Mouse (Mus musculus): Measurements from ENCODE around the gene Tmem184a. TPM values are rescaled to one million over a fixed set of nuclear protein-coding genes. Genes with fewer than 3 reads are reported as not detected.
A peak's percentile ranks its signal among the peaks of the same experiment; 100 is the strongest.

The Tmem184a gene
- polyA plus RNA-seq, 1 experiment from 2014 or later, result 72.0 TPM

GRCm38 (mm10) chr5:139768216-139768615, 51.5 kb downstream of the Tmem184a start:
- ATAC-seq (ENCODE audit: low FRiP score, low TSS enrichment) (no peak), DNase-seq (ENCODE audit: low spot score) (no peak)
- H3K9me3 ChIP-seq (ENCODE audit: control insufficient read depth, low read length), result no peaks in the 10 kb centered on the region
- 85% methylated on average over 8 of the region's 8 CpGs for WGBS
- peaks cover 25% of the 10 kb centered on the region for H3K36me3 ChIP-seq (ENCODE audit: control insufficient read depth, insufficient read depth, low read length)
- no peaks in the 10 kb centered on the region for H3K27me3 ChIP-seq (ENCODE audit: control insufficient read depth, insufficient read depth, low read length)
- H3K27ac ChIP-seq (replicated peaks), result no peak overlapping the region
- no peak overlapping the region for H3K4me2 ChIP-seq (replicated peaks; ENCODE audit: low read depth)
- no peak for TF ChIP-seq EP300 (optimal IDR thresholded peaks at IDR 0.05)
- no peak for TF ChIP-seq CTCF (IDR thresholded peaks at IDR 0.05; ENCODE audit: low read depth)
- no peak overlapping the region for H3K9ac ChIP-seq (ENCODE audit: low read length)
- H3K4me1 ChIP-seq (replicated peaks; ENCODE audit: control insufficient read depth, insufficient read depth), result no peaks in the 10 kb centered on the region
- no peak overlapping the region for H3K4me3 ChIP-seq (ENCODE audit: low read depth, low read length)

- 0 out of 2 replicates have a peak, but pooled peaks have one; percentile 7 for ATAC-seq (ENCODE audit: low FRiP score, low TSS enrichment)
- 70% methylated on average over 11 of the region's 11 CpGs for WGBS
- H3K27ac ChIP-seq (replicated peaks), result no peak overlapping the region
- H3K9ac ChIP-seq (ENCODE audit: low read length), result no peak overlapping the region
- H3K4me2 ChIP-seq (replicated peaks; ENCODE audit: low read depth), result no peak overlapping the region
- no peaks in the 10 kb centered on the region for H3K27me3 ChIP-seq (ENCODE audit: control insufficient read depth, insufficient read depth, low read length)
- peak; percentile 47 for DNase-seq (ENCODE audit: low spot score)
- H3K9me3 ChIP-seq (ENCODE audit: control insufficient read depth, low read length), result no peaks in the 10 kb centered on the region
- H3K4me3 ChIP-seq (ENCODE audit: low read depth, low read length), result no peak overlapping the region
- peaks cover 33% of the 10 kb centered on the region for H3K36me3 ChIP-seq (ENCODE audit: control insufficient read depth, insufficient read depth, low read length)
- no peak for TF ChIP-seq EP300 (optimal IDR thresholded peaks at IDR 0.05)
- peak; percentile 69 for TF ChIP-seq CTCF (IDR thresholded peaks at IDR 0.05; ENCODE audit: low read depth)
- no peaks in the 10 kb centered on the region for H3K4me1 ChIP-seq (replicated peaks; ENCODE audit: control insufficient read depth, insufficient read depth)
Observed at GRCm38 (mm10) chr5:139764296-139764695, 55.4 kb downstream of the Tmem184a start.

- TF ChIP-seq CTCF (IDR thresholded peaks at IDR 0.05; ENCODE audit: low read depth) (no peak), EP300 (optimal IDR thresholded peaks at IDR 0.05) (no peak)
- Histone ChIP-seq H3K27me3 (ENCODE audit: control insufficient read depth, insufficient read depth, low read length) (no peaks in the 10 kb centered on the region), H3K4me2 (replicated peaks; ENCODE audit: low read depth) (no peak overlapping the region), H3K9ac (ENCODE audit: low read length) (no peak overlapping the region), H3K4me3 (ENCODE audit: low read depth, low read length) (no peak overlapping the region), H3K9me3 (ENCODE audit: control insufficient read depth, low read length) (no peaks in the 10 kb centered on the region), H3K27ac (replicated peaks) (no peak overlapping the region), H3K4me1 (replicated peaks; ENCODE audit: control insufficient read depth, insufficient read depth) (no peaks in the 10 kb centered on the region), H3K36me3 (ENCODE audit: control insufficient read depth, insufficient read depth, low read length) (peaks cover 45% of the 10 kb centered on the region)
- DNase-seq (ENCODE audit: low spot score) (no peak), ATAC-seq (ENCODE audit: low FRiP score, low TSS enrichment) (no peak)
- 83% methylated on average over 16 of the region's 16 CpGs for WGBS
Observed at GRCm38 (mm10) chr5:139758096-139758495, 61.6 kb downstream of the Tmem184a start.

- H3K9me3 ChIP-seq (ENCODE audit: control insufficient read depth, low read length), result no peaks in the 10 kb centered on the region
- H3K27me3 ChIP-seq (ENCODE audit: control insufficient read depth, insufficient read depth, low read length), result no peaks in the 10 kb centered on the region
Observed at GRCm38 (mm10) chr5:139756586-139756985, 63.1 kb downstream of the Tmem184a start.

GRCm38 (mm10) chr5:139756135-139756534, 63.6 kb downstream of the Tmem184a start:
- 85% methylated on average over 12 of the region's 12 CpGs for WGBS
- peaks cover 39% of the 10 kb centered on the region for H3K36me3 ChIP-seq (ENCODE audit: control insufficient read depth, insufficient read depth, low read length)
- no peak overlapping the region for H3K27ac ChIP-seq (replicated peaks)
- no peak for ATAC-seq (ENCODE audit: low FRiP score, low TSS enrichment)
- no peaks in the 10 kb centered on the region for H3K9me3 ChIP-seq (ENCODE audit: control insufficient read depth, low read length)
- H3K4me1 ChIP-seq (replicated peaks; ENCODE audit: control insufficient read depth, insufficient read depth), result no peaks in the 10 kb centered on the region
- no peak overlapping the region for H3K4me2 ChIP-seq (replicated peaks; ENCODE audit: low read depth)
- no peak overlapping the region for H3K9ac ChIP-seq (ENCODE audit: low read length)
- no peak overlapping the region for H3K4me3 ChIP-seq (ENCODE audit: low read depth, low read length)
- no peaks in the 10 kb centered on the region for H3K27me3 ChIP-seq (ENCODE audit: control insufficient read depth, insufficient read depth, low read length)
- no peak for DNase-seq (ENCODE audit: low spot score)
- no peak for TF ChIP-seq EP300 (optimal IDR thresholded peaks at IDR 0.05)
- no peak for TF ChIP-seq CTCF (IDR thresholded peaks at IDR 0.05; ENCODE audit: low read depth)

More at GRCm38 (mm10) chr5:139756586-139756985, 63.1 kb downstream of the Tmem184a start:
- Histone ChIP-seq H3K36me3 (ENCODE audit: control insufficient read depth, insufficient read depth, low read length) (peaks cover 36% of the 10 kb centered on the region), H3K27ac (replicated peaks) (no peak overlapping the region), H3K4me2 (replicated peaks; ENCODE audit: low read depth) (no peak overlapping the region), H3K4me3 (ENCODE audit: low read depth, low read length) (no peak overlapping the region), H3K4me1 (replicated peaks; ENCODE audit: control insufficient read depth, insufficient read depth) (no peaks in the 10 kb centered on the region), H3K9ac (ENCODE audit: low read length) (no peak overlapping the region)
- DNase-seq (ENCODE audit: low spot score), result no peak
- WGBS, result 88% methylated on average over 2 of the region's 2 CpGs
- no peak for ATAC-seq (ENCODE audit: low FRiP score, low TSS enrichment)
- TF ChIP-seq CTCF (IDR thresholded peaks at IDR 0.05; ENCODE audit: low read depth), result no peak
- TF ChIP-seq EP300 (optimal IDR thresholded peaks at IDR 0.05), result no peak

GRCm38 (mm10) chr5:139754753-139755152, 65.0 kb downstream of the Tmem184a start:
- H3K9ac ChIP-seq (ENCODE audit: low read length), result no peak overlapping the region
- no peaks in the 10 kb centered on the region for H3K9me3 ChIP-seq (ENCODE audit: control insufficient read depth, low read length)
- H3K36me3 ChIP-seq (ENCODE audit: control insufficient read depth, insufficient read depth, low read length), result peaks cover 34% of the 10 kb centered on the region
- H3K27ac ChIP-seq (replicated peaks), result no peak overlapping the region
- H3K4me1 ChIP-seq (replicated peaks; ENCODE audit: control insufficient read depth, insufficient read depth), result no peaks in the 10 kb centered on the region
- no peak overlapping the region for H3K4me3 ChIP-seq (ENCODE audit: low read depth, low read length)
- no peaks in the 10 kb centered on the region for H3K27me3 ChIP-seq (ENCODE audit: control insufficient read depth, insufficient read depth, low read length)
- no peak overlapping the region for H3K4me2 ChIP-seq (replicated peaks; ENCODE audit: low read depth)
- peak; percentile 70 for DNase-seq (ENCODE audit: low spot score)
- TF ChIP-seq CTCF (IDR thresholded peaks at IDR 0.05; ENCODE audit: low read depth) (peak; percentile 84), EP300 (optimal IDR thresholded peaks at IDR 0.05) (no peak)
- ATAC-seq (ENCODE audit: low FRiP score, low TSS enrichment), result no peak
- WGBS, result 24% methylated on average over 12 of the region's 12 CpGs

Small RNA genes lying within 50 kb of the gene (microRNA-seq; reads per million reads assigned to microRNA genes)
- not detected for gene Mir7037

Other genes starting within 250 kb of the Tmem184a start
- gene Micall2, start 83.6 kb downstream of the Tmem184a start, polyA plus RNA-seq (2015; fragmentation: Nextera tagmentation; extraction: Ambion mirVana), result 6.6 and 8.7 TPM in 2 replicates
- gene Ints1, start 44.2 kb downstream of the Tmem184a start, polyA plus RNA-seq (2015; fragmentation: Nextera tagmentation; extraction: Ambion mirVana), result 7.9 and 8.0 TPM in 2 replicates
- 19.4 TPM in 2 replicates for gene Mafk, start 28.4 kb downstream of the Tmem184a start, polyA plus RNA-seq (2015; fragmentation: Nextera tagmentation; extraction: Ambion mirVana)
- gene Gm26938, start 6.5 kb upstream of the Tmem184a start, polyA plus RNA-seq (2015; fragmentation: Nextera tagmentation; extraction: Ambion mirVana), result not detected in 2 replicates
- gene Psmg3, start 7.0 kb upstream of the Tmem184a start, polyA plus RNA-seq (2015; fragmentation: Nextera tagmentation; extraction: Ambion mirVana), result 50.6 and 51.0 TPM in 2 replicates
- gene Elfn1, start 88.0 kb upstream of the Tmem184a start, polyA plus RNA-seq (2015; fragmentation: Nextera tagmentation; extraction: Ambion mirVana), result 0.12 and 0.13 TPM in 2 replicates